Mouse (Mus musculus) kidney, postnatal 25 days (tissue): Measurements from ENCODE around the gene Zscan26.
A peak's percentile ranks its signal among the peaks of the same experiment; 100 is the strongest.
"Not testable (repeated sequence)": the region's sequence is repeated elsewhere in the genome, so short reads cannot be mapped to it uniquely, and the experiment has no call there.

Experiments
- DNase-seq, 2 experiments: peaks; one replicate each; pipeline ENCODE4 v3.0.0; 2021; ENCODE audit warnings: mixed read lengths in 2 of 2

The Zscan26 gene

GRCm38 (mm10) chr13:21453449-21453848 is at the start of gene Zscan26:
Zscan26 (minus strand) TSS chr13:21453730.
- peak; percentile 85 to 91 for DNase-seq

DNA sequence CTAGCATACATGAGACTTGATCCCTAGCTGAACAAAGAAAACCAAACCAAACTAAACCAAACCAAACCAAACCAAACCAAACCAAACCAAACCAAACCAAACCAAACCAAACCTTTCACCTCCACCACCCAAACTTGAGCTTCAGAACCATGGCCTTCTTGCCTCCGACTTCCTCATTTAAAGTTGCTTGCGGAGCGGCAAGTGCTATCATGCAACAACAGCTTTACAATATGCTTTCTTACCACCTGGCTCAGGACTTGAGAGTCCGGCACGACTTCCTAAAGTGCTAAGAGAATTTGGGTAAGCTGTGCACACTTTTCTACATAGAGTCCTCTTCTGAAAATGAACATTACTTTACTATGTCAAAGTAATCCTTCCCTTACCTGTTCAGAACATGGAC is 48.8 kb upstream of the Zscan26 start:
- DNase-seq = no peak

GRCm38 (mm10) chr13:21501182-21501581 is 47.7 kb upstream of the Zscan26 start, which contains the start of gene Gm11273:
Gm11273 (minus strand) TSS chr13:21501418.
- DNase-seq = not testable (repeated sequence)

GRCm38 (mm10) chr13:21495080-21495479 is 41.5 kb upstream of the Zscan26 start, which contains the start of gene AK157302:
AK157302 (plus strand) TSS chr13:21495223.
- DNase-seq = peak; percentile 16 to 42

DNA sequence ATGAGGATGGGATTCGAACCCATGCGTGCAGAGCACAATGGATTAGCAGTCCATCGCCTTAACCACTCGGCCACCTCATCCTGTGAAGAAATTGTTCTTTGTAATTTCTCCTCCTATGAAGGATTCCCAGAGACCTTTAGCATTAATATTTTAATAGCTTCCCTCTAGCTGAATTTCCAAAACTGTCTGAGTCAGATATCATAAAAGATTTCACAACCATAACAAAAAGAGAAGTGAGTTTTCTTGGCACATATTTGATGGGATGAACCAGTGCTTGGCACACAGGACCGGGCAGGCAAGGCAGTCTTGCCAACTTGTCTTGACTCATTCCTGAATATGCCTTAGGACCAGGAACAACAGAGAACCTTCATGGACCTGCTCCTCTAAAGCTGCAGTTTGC is 39.3 kb upstream of the Zscan26 start:
- DNase-seq = no peak

DNA sequence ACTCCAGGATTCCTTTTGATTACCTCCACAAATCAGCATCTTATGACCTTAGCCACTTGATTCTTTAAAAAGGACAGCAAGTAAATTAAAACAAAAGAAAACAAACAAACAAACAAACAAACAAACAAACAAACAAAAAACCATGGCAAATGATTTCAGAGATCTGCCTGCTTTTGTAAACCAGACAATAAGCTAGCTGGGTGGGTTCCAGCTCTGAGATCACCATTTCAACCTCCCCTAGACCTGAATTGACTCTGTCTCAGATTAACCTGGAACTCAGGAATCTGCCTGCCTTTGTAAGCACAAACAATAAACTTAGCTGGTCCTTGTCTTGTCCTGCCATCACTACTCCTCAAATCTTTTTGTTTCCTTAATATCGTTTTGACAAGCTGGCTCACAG is 33.4 kb upstream of the Zscan26 start:
- no peak for DNase-seq

GRCm38 (mm10) chr13:21478759-21479670 is 25.5 kb upstream of the Zscan26 start, which contains the start of the genes Zkscan4 and Gm10065:
Zkscan4 (plus strand) TSS chr13:21478907.
Gm10065 (minus strand) TSS chr13:21479441.
- peak; percentile 67 to 74 for DNase-seq

GRCm38 (mm10) chr13:21472427-21472826 is 18.9 kb upstream of the Zscan26 start:
- DNase-seq = no peak

GRCm38 (mm10) chr13:21469097-21469496 is 15.6 kb upstream of the Zscan26 start:
- DNase-seq = no peak

DNA sequence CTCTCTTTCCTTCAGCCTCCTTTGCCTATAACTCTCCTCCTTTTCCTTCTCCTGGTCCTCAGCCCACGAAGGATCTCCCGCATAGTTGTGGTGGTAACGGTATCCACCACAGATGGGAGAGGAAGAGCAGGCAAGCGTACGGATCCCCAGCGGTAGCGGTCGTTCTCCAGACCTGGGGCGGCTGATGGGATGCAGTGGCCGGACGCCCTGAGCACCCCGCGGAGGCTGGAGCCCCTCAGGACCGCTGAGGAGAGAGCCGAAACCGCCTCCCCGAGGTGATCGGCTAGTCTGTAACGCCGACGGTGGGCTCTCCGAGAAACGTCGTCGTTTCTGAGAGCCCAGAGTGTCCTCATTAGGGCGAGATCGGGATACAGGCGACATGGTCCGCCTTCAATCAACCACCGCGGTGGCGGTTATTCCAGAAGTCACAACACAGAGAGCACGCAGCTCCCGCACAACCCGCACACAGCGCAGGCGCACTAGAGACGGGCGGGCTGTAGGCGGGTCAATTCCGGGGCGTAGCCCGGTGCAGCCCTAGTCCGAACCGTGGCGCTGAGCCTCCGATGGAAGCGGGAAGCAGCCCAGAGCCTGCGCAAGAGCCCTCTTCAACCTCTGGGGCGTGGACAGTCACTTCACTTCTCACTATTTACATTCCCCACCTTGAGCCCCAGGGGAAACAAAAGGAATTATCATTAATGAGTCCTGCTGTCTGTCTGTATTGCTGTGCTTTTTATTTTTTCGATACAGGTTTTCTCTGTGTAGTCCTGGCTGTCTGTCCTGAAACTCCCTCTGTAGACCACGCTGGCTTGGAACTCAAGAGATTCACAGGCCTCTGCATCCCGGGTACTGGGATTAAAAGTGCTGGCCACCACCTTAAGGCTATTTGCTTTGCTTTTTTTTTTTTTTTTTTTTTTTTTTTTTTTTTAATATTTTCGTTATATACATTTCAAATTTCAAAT is 14.8 kb upstream of the Zscan26 start, which contains the start of gene Nkapl:
Nkapl (minus strand) TSS at position 449 of the 959 bp plus-strand sequence.
- peak; percentile 86 to 91 for DNase-seq

DNA sequence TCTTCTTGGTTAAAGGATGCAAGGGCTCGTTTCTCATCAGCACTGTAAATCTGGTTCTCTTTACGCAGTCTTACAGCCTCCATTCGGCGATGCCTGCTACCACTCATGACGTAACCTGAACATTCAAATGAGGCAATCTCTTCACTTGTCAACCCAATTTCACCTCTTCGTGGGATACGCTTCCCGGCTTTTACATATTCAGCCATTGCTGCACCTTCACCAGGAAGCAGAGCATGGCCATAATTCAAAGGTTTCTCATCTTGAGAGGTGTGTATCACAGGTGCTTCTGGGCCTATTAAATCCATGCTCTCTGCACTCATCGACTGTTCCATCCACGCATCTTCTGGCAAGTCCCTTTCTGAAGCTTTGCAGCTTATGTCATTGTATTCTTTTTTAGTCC is 13.8 kb upstream of the Zscan26 start:
- DNase-seq = no peak

- not testable (repeated sequence) for DNase-seq
Measured at GRCm38 (mm10) chr13:21462516-21462915, 9.0 kb upstream of the Zscan26 start.

DNA sequence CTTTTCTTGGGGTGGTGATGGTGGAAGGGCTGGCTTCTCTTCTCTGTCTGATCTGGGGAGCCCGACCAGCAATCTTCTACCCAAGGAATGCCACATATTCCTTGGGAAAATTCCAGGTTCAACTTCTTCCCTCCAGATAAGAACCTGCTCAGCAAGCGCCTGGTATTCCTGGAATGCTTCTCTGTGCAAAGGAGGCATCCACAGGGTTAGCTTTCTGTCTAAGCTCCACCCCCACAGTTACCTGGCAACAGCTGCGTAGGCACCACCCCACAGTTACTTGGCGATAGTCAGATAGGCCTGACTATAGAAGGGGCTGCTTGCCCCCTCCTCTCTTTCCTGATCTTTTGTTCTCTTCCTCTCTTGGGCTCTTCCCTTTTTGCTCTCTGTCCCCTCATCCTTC is 2.8 kb upstream of the Zscan26 start:
- peak; percentile 21 to 40 for DNase-seq

DNA sequence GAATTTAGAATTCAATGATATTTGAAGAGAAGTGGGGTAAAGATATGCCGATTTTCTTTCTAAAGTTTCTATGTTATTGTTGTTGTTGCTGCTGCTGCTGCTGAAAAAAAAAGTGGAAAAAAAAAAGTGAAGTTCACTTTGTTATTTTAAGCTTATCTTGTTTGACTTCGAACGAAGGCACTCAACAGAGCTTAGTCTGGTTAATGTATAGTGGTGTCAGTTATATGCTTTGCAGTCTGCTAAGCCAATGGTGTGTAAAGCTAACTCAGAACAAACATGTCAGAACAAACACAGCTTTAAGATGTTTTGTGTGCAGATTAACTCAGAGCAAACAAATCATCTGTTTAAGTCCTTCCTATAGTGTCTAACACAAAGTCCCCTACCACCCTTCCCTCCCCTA is 603 bp upstream of the Zscan26 start:
- no peak for DNase-seq

DNA sequence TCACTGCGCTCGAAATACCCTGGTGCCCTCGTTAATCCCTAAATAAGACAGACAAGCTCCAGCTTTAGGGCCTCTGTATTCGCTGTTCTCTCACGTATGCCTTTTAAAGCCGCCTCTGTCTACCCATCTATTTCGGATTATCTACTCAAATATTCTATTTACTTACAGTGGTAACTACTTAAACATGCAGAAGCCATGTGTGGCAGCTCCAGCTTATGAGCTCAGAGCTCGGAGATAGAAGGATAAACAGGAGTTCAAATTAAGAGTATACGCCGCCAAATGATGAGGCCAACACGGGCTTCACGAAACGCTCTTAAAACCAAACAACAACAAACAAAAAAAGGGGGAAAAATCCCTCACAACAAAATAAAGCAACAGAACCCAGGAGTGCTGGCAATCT is 488 bp downstream of the Zscan26 start:
- DNase-seq = no peak

- peak; percentile 3 to 41 for DNase-seq
Measured at GRCm38 (mm10) chr13:21447856-21448614, 5.5 kb downstream of the Zscan26 start.

DNA sequence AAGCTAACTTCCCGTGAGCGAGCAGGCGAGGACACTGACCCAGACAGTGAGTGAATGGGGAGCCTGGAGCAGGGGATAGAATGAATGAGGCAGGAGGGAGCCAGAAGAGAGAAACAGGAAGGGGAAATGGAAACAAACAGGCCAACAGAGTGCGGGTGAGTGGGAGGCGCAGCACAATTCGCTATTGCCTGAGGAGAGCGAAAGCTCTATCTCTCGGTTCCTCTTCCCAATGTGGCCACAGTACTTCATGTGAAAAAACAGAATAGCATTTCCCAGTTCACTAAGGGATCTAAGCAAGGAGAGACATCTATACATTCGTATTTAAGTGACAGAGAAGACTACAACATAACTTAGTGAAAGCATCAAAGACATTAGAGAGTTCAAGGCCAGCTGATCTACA is 6.7 kb downstream of the Zscan26 start:
- no peak for DNase-seq

DNA sequence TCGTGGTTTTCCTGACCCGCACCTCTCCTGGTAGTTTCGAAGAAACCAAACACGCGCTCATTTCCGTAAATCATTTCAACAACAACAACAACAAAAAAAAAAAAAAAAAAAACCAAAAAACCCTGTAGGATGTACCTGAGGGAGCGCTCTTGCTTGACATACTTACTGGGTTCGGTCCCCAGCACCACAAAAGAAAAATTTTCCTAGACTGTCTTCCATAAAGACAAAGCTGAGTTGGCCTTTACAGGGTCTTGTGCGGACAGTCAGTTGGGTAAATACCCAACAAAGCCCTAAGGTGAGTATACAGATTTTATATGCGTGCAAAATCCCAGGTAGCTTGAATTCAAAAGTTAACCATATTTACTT is 12.3 kb downstream of the Zscan26 start:
- no peak for DNase-seq

DNA sequence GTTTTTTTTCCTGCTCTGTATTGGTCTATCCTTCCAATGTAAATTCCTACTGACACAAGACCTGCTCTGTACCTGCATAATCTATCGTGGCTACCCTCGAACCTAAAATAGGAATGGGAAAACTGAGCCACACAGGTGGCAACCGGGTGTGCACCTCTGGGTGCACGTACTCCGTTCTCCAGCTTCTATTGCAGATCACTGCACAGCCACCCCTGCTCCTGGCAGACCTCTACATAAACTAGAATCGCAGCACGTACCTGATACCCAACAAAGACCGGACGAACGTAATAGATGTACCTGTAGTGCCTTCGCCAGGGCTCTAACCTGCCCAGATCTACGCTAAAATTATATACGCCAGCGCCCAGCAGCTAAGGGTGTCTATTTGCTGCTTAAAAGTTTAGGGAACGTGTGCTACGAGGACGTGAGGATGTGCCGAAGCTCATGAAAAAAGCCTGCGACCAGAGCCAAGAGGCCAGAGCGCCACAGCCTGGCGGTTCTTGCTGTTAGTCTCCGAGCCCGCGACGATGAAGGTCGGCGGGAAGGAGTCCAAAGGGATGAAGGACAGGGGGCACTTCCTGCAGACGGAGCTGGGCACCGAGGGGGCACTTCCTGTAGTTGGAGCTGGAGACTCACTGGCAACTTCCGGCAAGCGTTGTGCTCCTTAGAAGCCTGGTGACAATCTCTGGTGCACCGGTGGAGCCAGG is 12.9 kb downstream of the Zscan26 start, which contains the start of gene Pgbd1:
Pgbd1 (minus strand) TSS at position 556 of the 704 bp plus-strand sequence.
- peak; percentile 70 to 85 for DNase-seq

DNA sequence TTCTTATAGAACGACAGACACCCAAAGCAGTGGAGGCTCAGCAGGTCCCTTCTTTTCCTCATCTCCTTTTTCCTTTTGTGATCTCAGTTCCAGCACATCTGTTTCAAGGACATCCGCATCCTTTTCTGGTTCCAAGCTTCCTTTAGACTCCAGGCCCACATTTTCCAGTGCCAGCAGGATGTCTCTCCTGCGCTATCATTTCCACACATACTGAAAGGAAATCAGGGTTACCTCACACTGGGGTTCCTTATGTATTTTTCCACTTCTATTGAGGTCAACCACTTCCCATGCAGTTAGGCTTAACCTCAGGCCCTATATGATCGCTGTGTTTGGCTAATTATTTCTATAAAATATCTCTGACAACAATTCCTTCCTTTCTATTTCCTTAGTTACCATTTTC is 18.1 kb downstream of the Zscan26 start:
- DNase-seq = no peak

DNA sequence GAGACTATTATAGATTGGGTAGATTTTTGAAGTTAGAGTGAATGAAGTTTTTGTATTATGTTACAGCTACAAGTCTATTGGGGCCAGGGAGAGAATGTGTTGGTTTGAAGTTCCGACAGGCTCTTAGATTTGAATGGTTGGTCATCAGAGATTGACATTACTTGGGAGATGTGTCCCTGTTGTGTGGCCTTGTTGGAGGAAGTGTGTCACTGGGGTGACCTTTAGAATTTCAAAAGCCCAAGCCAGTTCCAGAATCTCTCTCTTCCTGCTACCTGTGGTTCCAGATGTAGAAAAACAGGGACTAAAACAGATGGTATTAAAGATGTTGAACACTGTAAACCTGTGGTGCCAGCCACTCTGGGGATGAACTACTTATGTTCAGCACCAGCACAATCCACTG is 25.9 kb downstream of the Zscan26 start:
- DNase-seq = no peak
